Mouse (Mus musculus): Measurements from ENCODE around the gene Nthl1. TPM values are rescaled to one million over a fixed set of nuclear protein-coding genes. Genes with fewer than 3 reads are reported as not detected.

Gene Nthl1
- polyA plus RNA-seq, 1 experiment: 20.2 TPM

DNA sequence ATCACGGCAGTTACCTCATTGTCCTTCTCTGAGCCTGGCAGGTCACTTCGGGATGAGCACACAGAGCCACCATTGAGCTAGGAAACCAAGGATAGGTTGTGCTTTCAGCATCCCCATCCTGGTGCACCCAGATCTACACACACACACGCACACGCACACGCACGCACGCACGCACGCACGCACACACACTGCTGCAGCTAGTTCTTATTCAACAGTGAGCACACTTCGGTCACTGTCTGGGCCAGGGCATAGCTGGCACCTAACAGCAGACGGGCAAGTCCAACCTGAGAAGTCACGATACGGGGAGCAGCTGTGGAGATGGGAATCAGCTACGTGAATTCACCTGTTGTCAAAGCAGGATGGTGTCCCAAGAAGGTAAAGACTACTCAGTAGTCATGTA, 8.1 kb downstream of the Nthl1 start:
- Histone ChIP-seq H3K79me2 (ENCODE audit: control insufficient read depth, insufficient read depth) (no peaks in the 10 kb centered on the region), H3K27me3 (ENCODE audit: control insufficient read depth, insufficient read depth, insufficient read length) (no peaks in the 10 kb centered on the region), H3ac (ENCODE audit: control insufficient read depth, insufficient read length) (no peak overlapping the region), H3K4me2 (ENCODE audit: low read depth) (no peak overlapping the region), H3K36me3 (ENCODE audit: control insufficient read depth, insufficient read depth) (no peaks in the 10 kb centered on the region), H3K4me3 (no peak overlapping the region)
- no peak for TF ChIP-seq E2F4 (IDR thresholded peaks at IDR 0.05; ENCODE audit: insufficient read depth)
- no peak for TF ChIP-seq SRF (IDR thresholded peaks at IDR 0.05; ENCODE audit: control insufficient read depth, insufficient read length, low read depth)
- TF ChIP-seq CEBPB (IDR thresholded peaks at IDR 0.05; ENCODE audit: insufficient read depth, poor library complexity, severe bottlenecking): no peak
- TF ChIP-seq POLR2A (IDR thresholded peaks at IDR 0.05; ENCODE audit: insufficient read length, low read depth): no peak
- TF ChIP-seq MYOG (IDR thresholded peaks at IDR 0.05; ENCODE audit: control insufficient read depth in 1 of 3, insufficient read depth in 1 of 3, insufficient read length in 2 of 3, low read depth in 2 of 3): no peak
- no peak for TF ChIP-seq USF1 (IDR thresholded peaks at IDR 0.05; ENCODE audit: low read depth)
- no peak for TF ChIP-seq TCF3 (IDR thresholded peaks at IDR 0.05; ENCODE audit: insufficient read length, low read depth)
- TF ChIP-seq MYOD1 (IDR thresholded peaks at IDR 0.05; ENCODE audit: control insufficient read depth in 1 of 3, insufficient read length in 2 of 3, low read depth in 2 of 3): no peak
- TF ChIP-seq TCF12 (IDR thresholded peaks at IDR 0.05; ENCODE audit: insufficient read depth, poor library complexity, severe bottlenecking): no peak
- TF ChIP-seq MAX (IDR thresholded peaks at IDR 0.05; ENCODE audit: low read depth): no peak
- TF ChIP-seq REST (IDR thresholded peaks at IDR 0.05; ENCODE audit: insufficient read depth, insufficient read length): no peak
- TF ChIP-seq POLR2AphosphoS2 (IDR thresholded peaks at IDR 0.05; ENCODE audit: insufficient read length, low read depth): no peak

DNA sequence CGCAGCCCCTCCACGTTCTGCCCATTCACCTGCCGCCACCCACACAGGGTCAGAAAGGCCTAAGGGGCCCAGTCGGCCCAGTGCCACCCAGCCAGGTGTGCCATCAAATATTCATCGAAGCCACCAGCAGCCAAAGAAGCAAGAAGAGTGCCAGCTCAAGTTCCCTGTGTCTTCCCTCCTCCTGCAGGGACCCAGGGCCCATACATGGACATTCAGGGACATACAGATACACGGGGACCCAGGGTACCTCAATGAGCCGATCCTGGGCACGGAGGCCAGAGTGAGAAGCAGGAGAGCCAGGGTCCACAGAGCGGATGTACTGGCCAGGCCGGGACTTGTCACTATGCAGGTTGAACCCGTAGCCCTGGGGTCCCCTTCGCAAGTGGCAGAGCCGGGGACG, 9.5 kb downstream of the Nthl1 start:
- Histone ChIP-seq H3K4me2 (ENCODE audit: low read depth) (no peak overlapping the region), H3ac (ENCODE audit: control insufficient read depth, insufficient read length) (no peak overlapping the region), H3K4me3 (no peak overlapping the region), H3K36me3 (ENCODE audit: control insufficient read depth, insufficient read depth) (no peaks in the 10 kb centered on the region), H3K79me2 (ENCODE audit: control insufficient read depth, insufficient read depth) (no peaks in the 10 kb centered on the region), H3K27me3 (ENCODE audit: control insufficient read depth, insufficient read depth, insufficient read length) (no peaks in the 10 kb centered on the region)
- no peak for TF ChIP-seq TCF3 (IDR thresholded peaks at IDR 0.05; ENCODE audit: insufficient read length, low read depth)
- TF ChIP-seq POLR2A (IDR thresholded peaks at IDR 0.05; ENCODE audit: insufficient read length, low read depth): no peak
- TF ChIP-seq POLR2AphosphoS2 (IDR thresholded peaks at IDR 0.05; ENCODE audit: insufficient read length, low read depth): no peak
- TF ChIP-seq MYOG (IDR thresholded peaks at IDR 0.05; ENCODE audit: control insufficient read depth in 1 of 3, insufficient read depth in 1 of 3, insufficient read length in 2 of 3, low read depth in 2 of 3): no peak
- no peak for TF ChIP-seq TCF12 (IDR thresholded peaks at IDR 0.05; ENCODE audit: insufficient read depth, poor library complexity, severe bottlenecking)
- no peak for TF ChIP-seq E2F4 (IDR thresholded peaks at IDR 0.05; ENCODE audit: insufficient read depth)
- no peak for TF ChIP-seq MAX (IDR thresholded peaks at IDR 0.05; ENCODE audit: low read depth)
- TF ChIP-seq USF1 (IDR thresholded peaks at IDR 0.05; ENCODE audit: low read depth): no peak
- no peak for TF ChIP-seq REST (IDR thresholded peaks at IDR 0.05; ENCODE audit: insufficient read depth, insufficient read length)
- no peak for TF ChIP-seq MYOD1 (IDR thresholded peaks at IDR 0.05; ENCODE audit: control insufficient read depth in 1 of 3, insufficient read length in 2 of 3, low read depth in 2 of 3)

DNA sequence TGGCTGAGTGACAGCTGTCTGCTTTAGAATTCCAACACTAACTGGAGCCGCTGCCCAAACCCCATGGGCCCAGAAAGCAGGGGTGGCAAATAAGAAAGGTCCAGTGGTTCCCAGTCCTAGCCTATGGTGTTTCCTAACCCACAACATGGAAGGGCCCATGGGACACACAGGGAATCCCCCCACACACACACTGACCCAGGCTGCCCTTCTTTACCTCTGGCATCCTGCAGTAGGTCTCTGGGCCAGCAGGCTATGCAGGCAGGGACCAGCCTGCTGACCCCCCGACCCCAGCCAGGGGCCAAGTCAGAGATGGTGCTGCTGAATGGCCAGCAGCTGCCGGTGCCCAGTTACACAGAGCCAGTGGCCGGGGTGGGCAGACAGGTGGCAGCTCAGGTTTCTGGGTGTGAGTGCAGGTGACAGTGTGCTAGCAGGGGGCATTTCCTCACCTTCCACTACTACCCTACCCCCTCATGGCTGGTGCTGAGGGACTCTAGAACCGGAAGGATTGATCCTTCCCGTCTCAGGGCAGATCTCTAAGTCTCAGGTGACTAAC, 10.4 kb downstream of the Nthl1 start:
- TF ChIP-seq TCF3 (IDR thresholded peaks at IDR 0.05; ENCODE audit: insufficient read length, low read depth) (no peak), SRF (IDR thresholded peaks at IDR 0.05; ENCODE audit: control insufficient read depth, insufficient read length, low read depth) (no peak), POLR2AphosphoS2 (IDR thresholded peaks at IDR 0.05; ENCODE audit: insufficient read length, low read depth) (no peak), MYOD1 (IDR thresholded peaks at IDR 0.05; ENCODE audit: control insufficient read depth in 1 of 3, insufficient read length in 2 of 3, low read depth in 2 of 3) (peak in 1 of 3 experiments; percentile 69), MYOG (IDR thresholded peaks at IDR 0.05; ENCODE audit: control insufficient read depth in 1 of 3, insufficient read depth in 1 of 3, insufficient read length in 2 of 3, low read depth in 2 of 3) (peak in 1 of 3 experiments; percentile 57), E2F4 (IDR thresholded peaks at IDR 0.05; ENCODE audit: insufficient read depth) (no peak), REST (IDR thresholded peaks at IDR 0.05; ENCODE audit: insufficient read depth, insufficient read length) (no peak), TCF12 (IDR thresholded peaks at IDR 0.05; ENCODE audit: insufficient read depth, poor library complexity, severe bottlenecking) (no peak), POLR2A (IDR thresholded peaks at IDR 0.05; ENCODE audit: insufficient read length, low read depth) (no peak), MAX (IDR thresholded peaks at IDR 0.05; ENCODE audit: low read depth) (no peak), CEBPB (IDR thresholded peaks at IDR 0.05; ENCODE audit: insufficient read depth, poor library complexity, severe bottlenecking) (no peak)
- Histone ChIP-seq H3ac (ENCODE audit: control insufficient read depth, insufficient read length) (no peak overlapping the region), H3K79me2 (ENCODE audit: control insufficient read depth, insufficient read depth) (no peaks in the 10 kb centered on the region), H3K27me3 (ENCODE audit: control insufficient read depth, insufficient read depth, insufficient read length) (no peaks in the 10 kb centered on the region), H3K36me3 (ENCODE audit: control insufficient read depth, insufficient read depth) (no peaks in the 10 kb centered on the region), H3K4me3 (no peak overlapping the region), H3K4me2 (ENCODE audit: low read depth) (peak overlapping the region; percentile 27)

DNA sequence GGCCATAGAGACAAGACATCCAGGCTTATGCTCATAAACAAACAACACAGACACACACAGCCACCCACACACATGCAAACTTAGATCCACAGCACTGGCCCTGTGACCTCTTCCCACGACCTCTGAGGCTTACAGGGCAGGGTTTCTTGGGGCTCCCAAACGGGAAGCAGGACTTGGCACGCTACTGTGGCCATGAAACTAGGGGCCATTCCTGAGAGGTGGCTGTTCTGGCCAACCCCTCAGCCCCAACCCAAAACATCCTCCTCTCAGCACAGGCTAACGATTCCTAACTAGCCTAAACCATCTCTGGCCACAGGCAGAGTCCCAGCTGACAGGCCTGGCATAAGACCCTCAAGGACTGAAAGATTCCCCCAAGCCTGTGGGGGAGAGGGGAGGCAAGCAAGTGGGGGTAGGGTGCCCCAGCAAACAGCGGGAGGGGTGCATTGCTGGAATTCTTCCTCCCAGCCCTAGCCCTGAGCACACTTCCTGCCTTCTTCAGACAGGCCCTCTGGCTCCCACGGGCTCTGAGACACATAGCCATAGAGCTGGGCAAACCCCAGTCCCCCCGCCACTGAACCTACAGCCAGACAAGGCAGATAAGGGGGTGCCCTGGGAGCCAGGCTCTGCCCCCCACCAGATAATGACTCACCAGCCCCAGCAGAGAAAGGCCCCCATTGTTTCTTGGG, 11.7 kb downstream of the Nthl1 start:
- no peaks in the 10 kb centered on the region for H3K79me2 ChIP-seq (ENCODE audit: control insufficient read depth, insufficient read depth)
- no peaks in the 10 kb centered on the region for H3K27me3 ChIP-seq (ENCODE audit: control insufficient read depth, insufficient read depth, insufficient read length)
- no peak overlapping the region for H3ac ChIP-seq (ENCODE audit: control insufficient read depth, insufficient read length)
- TF ChIP-seq REST (IDR thresholded peaks at IDR 0.05; ENCODE audit: insufficient read depth, insufficient read length): no peak
- no peak for TF ChIP-seq MAX (IDR thresholded peaks at IDR 0.05; ENCODE audit: low read depth)
- no peak for TF ChIP-seq E2F4 (IDR thresholded peaks at IDR 0.05; ENCODE audit: insufficient read depth)
- no peak for TF ChIP-seq USF1 (IDR thresholded peaks at IDR 0.05; ENCODE audit: low read depth)
- no peak for TF ChIP-seq MYOG (IDR thresholded peaks at IDR 0.05; ENCODE audit: control insufficient read depth in 1 of 3, insufficient read depth in 1 of 3, insufficient read length in 2 of 3, low read depth in 2 of 3)
- TF ChIP-seq MYOD1 (IDR thresholded peaks at IDR 0.05; ENCODE audit: control insufficient read depth in 1 of 3, insufficient read length in 2 of 3, low read depth in 2 of 3): no peak
- no peak for TF ChIP-seq POLR2AphosphoS2 (IDR thresholded peaks at IDR 0.05; ENCODE audit: insufficient read length, low read depth)
- no peak for TF ChIP-seq SRF (IDR thresholded peaks at IDR 0.05; ENCODE audit: control insufficient read depth, insufficient read length, low read depth)
- TF ChIP-seq TCF12 (IDR thresholded peaks at IDR 0.05; ENCODE audit: insufficient read depth, poor library complexity, severe bottlenecking): no peak
- TF ChIP-seq TCF3 (IDR thresholded peaks at IDR 0.05; ENCODE audit: insufficient read length, low read depth): no peak
- TF ChIP-seq CEBPB (IDR thresholded peaks at IDR 0.05; ENCODE audit: insufficient read depth, poor library complexity, severe bottlenecking): no peak
- TF ChIP-seq POLR2A (IDR thresholded peaks at IDR 0.05; ENCODE audit: insufficient read length, low read depth): no peak
- no peaks in the 10 kb centered on the region for H3K36me3 ChIP-seq (ENCODE audit: control insufficient read depth, insufficient read depth)
- H3K4me3 ChIP-seq: peak overlapping the region; percentile 5
- peak overlapping the region; percentile 55 for H3K4me2 ChIP-seq (ENCODE audit: low read depth)

Data from myocyte (in vitro differentiated cells).